Mouse (Mus musculus) heart, adult 2 months (tissue): ENCODE measurements around the gene Aldh16a1.

Experiments
- CTCF ChIP-seq: fragments of 200-600 bp; IDR thresholded peaks from 2 replicates; pipeline ENCODE4 v1.8.1; 2022; ENCODE audit warnings: antibody characterized with exemption, mild to moderate bottlenecking, moderate library complexity
- POLR2A ChIP-seq: fragments of 200-500 bp; IDR thresholded peaks from 2 replicates; pipeline ENCODE4 v1.6.1; 2011; ENCODE audit warnings: mild to moderate bottlenecking, low read depth, low read length, control low read depth; ENCODE audit not compliant: insufficient read depth

DNA sequence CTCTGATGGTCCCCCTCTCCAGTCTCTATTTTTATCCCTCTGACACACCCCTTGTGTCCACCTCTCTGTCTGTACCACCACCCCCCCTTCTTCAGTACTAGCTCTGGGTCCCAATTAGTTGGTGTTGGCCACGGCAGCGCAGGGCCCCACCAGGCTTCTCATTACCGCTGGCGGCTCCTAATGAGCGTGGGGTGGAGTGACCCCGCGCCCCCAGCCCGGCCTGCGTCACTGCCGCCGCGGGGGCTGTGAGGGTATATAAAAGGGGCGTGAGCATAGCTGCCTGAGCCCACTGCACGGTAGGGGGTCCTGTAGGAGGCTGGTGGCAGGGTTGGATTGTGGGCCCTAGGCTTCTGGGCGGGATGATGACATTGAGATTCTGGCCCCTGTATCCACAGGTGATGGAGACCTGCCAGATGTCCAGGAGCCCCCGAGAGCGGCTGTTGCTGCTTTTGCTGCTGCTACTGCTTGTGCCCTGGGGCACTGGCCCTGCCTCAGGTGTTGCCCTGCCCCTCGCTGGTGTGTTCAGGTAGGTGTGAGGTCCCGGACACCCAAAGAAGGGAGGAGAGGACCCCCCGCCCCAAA lies 26.6 kb upstream of the Aldh16a1 start, which contains the start of gene Pth2:
- TF ChIP-seq POLR2A (no peak), CTCF (no peak)
